Mouse (Mus musculus) stomach, postnatal 0 days (tissue): Measurements from ENCODE around the gene Osmr. TPM values are rescaled to one million over a fixed set of nuclear protein-coding genes. Genes with fewer than 3 reads are reported as not detected.
A peak's percentile ranks its signal among the peaks of the same experiment; 100 is the strongest.

Experiments
- ATAC-seq: fragments of 200-750 bp; cut with Nextera tagmentation; 2 replicates; pipeline ENCODE4 v1.8.0; 2017; ENCODE audit not compliant: low FRiP score, low TSS enrichment
- DNase-seq: peaks from one replicate; pipeline ENCODE4 v3.0.0-alpha.2; 2016; ENCODE audit warnings: low spot score
- H3K27ac ChIP-seq: fragments of 300-500 bp; sonication (generic); replicated peaks from 2 replicates; pipeline ENCODE4 v1.5.1; 2014; ENCODE audit warnings: mild to moderate bottlenecking, control low read depth
- H3K27me3 ChIP-seq: fragments of 300-500 bp; sonication (generic); 2 replicates; pipeline ENCODE4 v1.6.1; 2014; ENCODE audit warnings: low read length; ENCODE audit not compliant: control insufficient read depth, insufficient read depth
- H3K36me3 ChIP-seq: fragments of 300-500 bp; sonication (generic); 2 replicates; pipeline ENCODE4 v1.6.1; 2014; ENCODE audit warnings: low read length, mixed read lengths; ENCODE audit not compliant: control insufficient read depth, insufficient read depth
- H3K4me1 ChIP-seq: fragments of 300-500 bp; sonication (generic); replicated peaks from 2 replicates; pipeline ENCODE4 v1.6.1; 2014; ENCODE audit warnings: antibody characterized with exemption; ENCODE audit not compliant: control insufficient read depth, insufficient read depth
- H3K4me2 ChIP-seq: fragments of 300-500 bp; sonication (generic); replicated peaks from 2 replicates; pipeline ENCODE4 v1.6.1; 2014; ENCODE audit warnings: low read depth, mild to moderate bottlenecking, control low read depth, moderate library complexity
- H3K4me3 ChIP-seq: fragments of 300-500 bp; sonication (generic); 2 replicates; pipeline ENCODE4 v1.5.1; 2014; ENCODE audit warnings: low read depth, low read length, control low read depth
- H3K9ac ChIP-seq: fragments of 300-500 bp; sonication (generic); 2 replicates; pipeline ENCODE4 v1.6.1; 2014; ENCODE audit warnings: mild to moderate bottlenecking, low read length, control low read depth, mixed read lengths
- H3K9me3 ChIP-seq: fragments of 300-500 bp; sonication (generic); 2 replicates; pipeline ENCODE4 v1.6.1; 2016; ENCODE audit warnings: low read length; ENCODE audit not compliant: control insufficient read depth
- CTCF ChIP-seq: IDR thresholded peaks from 2 replicates; pipeline ENCODE4 v1.5.1; 2016; ENCODE audit warnings: antibody characterized with exemption, low read depth, mild to moderate bottlenecking, moderate library complexity
- EP300 ChIP-seq: optimal IDR thresholded peaks from 2 replicates; pipeline ENCODE3; 2016; ENCODE audit warnings: antibody characterized with exemption
- WGBS: fragments of 180-500 bp; shearing (Covaris S2); extraction: QIAGEN DNeasy Blood & Tissue Kit; methylation state at CpG from one replicate; pipeline ENCODE4 v1.1.7; 2014; 5-methylcytosine and 5-hydroxymethylcytosine counted together
- polyA plus RNA-seq: library from polyadenylated mRNA; unstranded; fragments of >200 nt; fragmentation: Nextera tagmentation; extraction: Ambion mirVana; gene quantifications from 2 replicates; pipeline ENCODE4 v1.2.1, GENCODE M21; 2015

Osmr gene
- polyA plus RNA-seq, 1 experiment from 2014 or later, result 2.5 TPM

GRCm38 (mm10) chr15:6792846-6793245 is 81.9 kb downstream of the Osmr start:
- no peak overlapping the region for H3K9ac ChIP-seq
- ATAC-seq (no peak), DNase-seq (no peak)
- H3K36me3 ChIP-seq, result peaks cover 38% of the 10 kb centered on the region
- WGBS, result 73% methylated on average over 7 of the region's 7 CpGs
- TF ChIP-seq EP300, result no peak
- TF ChIP-seq CTCF, result peak; percentile 39
- H3K9me3 ChIP-seq, result no peaks in the 10 kb centered on the region
- H3K4me1 ChIP-seq, result no peaks in the 10 kb centered on the region
- H3K27ac ChIP-seq, result no peak overlapping the region
- no peak overlapping the region for H3K4me2 ChIP-seq
- no peaks in the 10 kb centered on the region for H3K27me3 ChIP-seq
- no peak overlapping the region for H3K4me3 ChIP-seq

- Histone ChIP-seq H3K27ac (no peak overlapping the region), H3K9me3 (no peaks in the 10 kb centered on the region), H3K36me3 (peaks cover 41% of the 10 kb centered on the region), H3K4me1 (no peaks in the 10 kb centered on the region), H3K4me3 (no peak overlapping the region), H3K4me2 (no peak overlapping the region), H3K27me3 (no peaks in the 10 kb centered on the region), H3K9ac (no peak overlapping the region)
- TF ChIP-seq CTCF, result no peak
- no peak for TF ChIP-seq EP300
- DNase-seq, result no peak
- no peak for ATAC-seq
- 90% methylated on average over 11 of the region's 11 CpGs for WGBS
Measured at GRCm38 (mm10) chr15:6791648-6792047, 83.1 kb downstream of the Osmr start.

- H3K4me3 ChIP-seq, result no peak overlapping the region
- no peaks in the 10 kb centered on the region for H3K4me1 ChIP-seq
- H3K4me2 ChIP-seq, result no peak overlapping the region
- TF ChIP-seq CTCF (no peak), EP300 (no peak)
- ATAC-seq, result no peak
- no peak overlapping the region for H3K27ac ChIP-seq
- H3K9ac ChIP-seq, result no peak overlapping the region
- no peaks in the 10 kb centered on the region for H3K27me3 ChIP-seq
- H3K36me3 ChIP-seq, result peaks cover 41% of the 10 kb centered on the region
- WGBS, result 83% methylated on average over 7 of the region's 7 CpGs
- no peaks in the 10 kb centered on the region for H3K9me3 ChIP-seq
- no peak for DNase-seq
Measured at GRCm38 (mm10) chr15:6790011-6790410, 84.8 kb downstream of the Osmr start.

GRCm38 (mm10) chr15:6787236-6787635 is 87.5 kb downstream of the Osmr start:
- Histone ChIP-seq H3K9me3 (no peaks in the 10 kb centered on the region), H3K27me3 (no peaks in the 10 kb centered on the region), H3K9ac (no peak overlapping the region), H3K36me3 (peaks cover 33% of the 10 kb centered on the region), H3K4me1 (no peaks in the 10 kb centered on the region), H3K4me2 (no peak overlapping the region), H3K27ac (no peak overlapping the region), H3K4me3 (no peak overlapping the region)
- TF ChIP-seq CTCF, result no peak
- TF ChIP-seq EP300, result no peak
- ATAC-seq, result no peak
- no peak for DNase-seq
- WGBS, result 94% methylated on average over 10 of the region's 10 CpGs

- H3K9me3 ChIP-seq, result no peaks in the 10 kb centered on the region
- H3K27ac ChIP-seq, result no peak overlapping the region
- peaks cover 29% of the 10 kb centered on the region for H3K36me3 ChIP-seq
- TF ChIP-seq CTCF (no peak), EP300 (no peak)
- no peak for DNase-seq
- H3K9ac ChIP-seq, result no peak overlapping the region
- no peaks in the 10 kb centered on the region for H3K27me3 ChIP-seq
- H3K4me1 ChIP-seq, result no peaks in the 10 kb centered on the region
- 90% methylated on average over 10 of the region's 10 CpGs for WGBS
- no peak overlapping the region for H3K4me3 ChIP-seq
- ATAC-seq, result no peak
- no peak overlapping the region for H3K4me2 ChIP-seq
Measured at GRCm38 (mm10) chr15:6786212-6786611, 88.6 kb downstream of the Osmr start.

- Histone ChIP-seq H3K27ac (no peak overlapping the region), H3K9me3 (no peaks in the 10 kb centered on the region), H3K9ac (no peak overlapping the region), H3K4me1 (no peaks in the 10 kb centered on the region), H3K4me2 (no peak overlapping the region), H3K4me3 (no peak overlapping the region), H3K36me3 (peaks cover 24% of the 10 kb centered on the region), H3K27me3 (no peaks in the 10 kb centered on the region)
- WGBS, result 83% methylated on average over 3 of the region's 3 CpGs
- no peak for ATAC-seq
- TF ChIP-seq EP300, result no peak
- no peak for TF ChIP-seq CTCF
- no peak for DNase-seq
Measured at GRCm38 (mm10) chr15:6772265-6772664, 102.5 kb downstream of the Osmr start.

Other genes with a start within 250 kb of the Osmr start
- gene Rictor, start 166.6 kb downstream of the Osmr start, polyA plus RNA-seq, result 17.1 and 18.1 TPM in 2 replicates
- gene Lifr, start 215.6 kb upstream of the Osmr start, polyA plus RNA-seq, result 15.4 and 15.6 TPM in 2 replicates